Mouse (Mus musculus) heart, adult 2 months (tissue): Measurements from ENCODE around the gene Whamm. TPM values are rescaled to one million over a fixed set of nuclear protein-coding genes. Genes with fewer than 3 reads are reported as not detected.
A peak's percentile ranks its signal among the peaks of the same experiment; 100 is the strongest.

ENCODE experiments used
- DNase-seq, 2 experiments: peaks; one replicate each; pipeline ENCODE4 v3.0.0; 2021
- H3K27ac ChIP-seq: fragments of 200-600 bp; 2 replicates; pipeline ENCODE4 v1.8.1; 2022
- H3K27me3 ChIP-seq: fragments of 200-500 bp; 2 replicates; pipeline ENCODE4 v1.6.1; 2012; ENCODE audit warnings: mild to moderate bottlenecking, low read length, inconsistent platforms, mixed read lengths; ENCODE audit not compliant: control insufficient read depth, insufficient read depth
- H3K36me3 ChIP-seq: fragments of 200-500 bp; 2 replicates; pipeline ENCODE4 v1.6.1; 2012; ENCODE audit warnings: low read length, inconsistent platforms; ENCODE audit not compliant: control insufficient read depth, insufficient read depth
- H3K4me1 ChIP-seq: fragments of 200-500 bp; 2 replicates; pipeline ENCODE4 v1.6.1; 2011; ENCODE audit warnings: low read length; ENCODE audit not compliant: control insufficient read depth, insufficient read depth
- H3K4me3 ChIP-seq: fragments of 200-600 bp; 2 replicates; pipeline ENCODE4 v1.8.1; 2022
- H3K79me2 ChIP-seq: fragments of 200-500 bp; replicated peaks from 2 replicates; pipeline ENCODE4 v1.6.1; 2012; ENCODE audit warnings: mild to moderate bottlenecking, inconsistent platforms, low read length, moderate library complexity, mixed read lengths; ENCODE audit not compliant: control insufficient read depth, insufficient read depth
- H3K9ac ChIP-seq: fragments of 200-500 bp; 2 replicates; pipeline ENCODE4 v1.6.1; 2012; ENCODE audit warnings: low read depth, mild to moderate bottlenecking, control low read depth, inconsistent platforms, low read length, mixed read lengths
- CTCF ChIP-seq: fragments of 200-600 bp; IDR thresholded peaks from 2 replicates; pipeline ENCODE4 v1.8.1; 2022; ENCODE audit warnings: antibody characterized with exemption, mild to moderate bottlenecking, moderate library complexity
- EP300 ChIP-seq: fragments of 200-500 bp; IDR thresholded peaks from 2 replicates; pipeline ENCODE4 v1.6.1; 2011; ENCODE audit warnings: low read depth, low read length, control low read depth; ENCODE audit not compliant: insufficient read depth
- POLR2A ChIP-seq: fragments of 200-500 bp; IDR thresholded peaks from 2 replicates; pipeline ENCODE4 v1.6.1; 2011; ENCODE audit warnings: mild to moderate bottlenecking, low read depth, low read length, control low read depth; ENCODE audit not compliant: insufficient read depth
- WGBS: fragments of 180-500 bp; shearing (Covaris S2); methylation state at CpG from one replicate; pipeline ENCODE4 v1.1.7; 2018; 5-methylcytosine and 5-hydroxymethylcytosine counted together
- intact Hi-C: fragments of 180-260 bp; cut with DNase I; formaldehyde crosslinking; loops from one replicate; pipeline ENCODE4 v1.15.1; 2025
- polyA plus RNA-seq: library from polyadenylated mRNA; depleted of rRNA; stranded (reverse); fragments of >200 nt; gene quantifications from 2 replicates; pipeline ENCODE4 v1.2.3, GENCODE M21; 2012
- total RNA-seq, 2 experiments: library from RNA; stranded (reverse); gene quantifications; 2 replicates each; pipeline ENCODE4 v1.2.3; 2021

Gene Whamm
- total and polyA plus RNA-seq, 3 experiments: 7.2 to 9.2 (median 7.8) TPM

DNA sequence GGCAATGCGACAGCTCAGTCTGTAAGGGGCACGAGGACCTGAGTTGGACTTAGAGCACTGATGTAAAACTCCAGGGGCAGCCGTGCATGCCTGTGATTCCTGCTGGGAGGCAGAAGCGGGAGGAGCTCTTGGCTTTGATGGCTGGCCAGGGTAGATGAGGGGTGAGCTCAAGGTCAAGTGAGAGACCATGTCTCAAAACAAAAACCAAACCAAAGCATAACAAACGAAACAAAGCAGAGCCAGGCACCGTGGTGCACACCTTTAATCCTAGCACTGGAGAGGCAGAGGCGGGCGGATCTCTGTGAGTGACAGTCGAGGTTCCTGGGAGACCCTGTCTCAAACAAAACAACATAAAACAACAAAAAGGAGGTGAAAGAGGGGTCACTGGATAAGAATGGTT lies 44.0 kb downstream of the Whamm start:
- no peak for DNase-seq
- Histone ChIP-seq H3K27me3 (no peaks in the 10 kb centered on the region), H3K4me1 (no peaks in the 10 kb centered on the region), H3K36me3 (no peaks in the 10 kb centered on the region), H3K79me2 (no peaks in the 10 kb centered on the region), H3K27ac (no peak overlapping the region), H3K9ac (no peak overlapping the region), H3K4me3 (no peak overlapping the region)
- TF ChIP-seq CTCF (no peak), POLR2A (no peak), EP300 (no peak)
- WGBS: 78% methylated on average over 9 of the region's 9 CpGs
- intact Hi-C loops: no loop called here

DNA sequence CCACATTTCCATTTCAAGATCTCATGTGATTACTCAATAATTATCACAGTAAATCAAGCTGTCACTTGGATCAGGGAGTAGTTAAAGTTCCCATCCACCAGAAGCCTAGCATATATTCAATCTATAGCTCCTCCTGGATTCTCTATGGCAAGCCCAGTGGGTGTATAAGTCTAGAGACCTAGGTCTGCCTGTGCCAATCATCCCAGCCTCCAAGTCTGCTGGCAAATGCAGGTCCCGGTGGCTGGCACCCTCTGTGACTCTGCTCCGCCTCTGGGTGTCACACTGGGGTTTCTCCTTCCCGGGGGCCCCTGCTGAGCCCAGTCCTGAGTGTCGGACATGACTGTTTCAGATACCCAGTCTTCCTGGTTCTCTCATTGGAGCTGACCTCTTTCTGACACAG lies 51.7 kb downstream of the Whamm start:
- Histone ChIP-seq H3K27me3 (no peaks in the 10 kb centered on the region), H3K79me2 (no peaks in the 10 kb centered on the region), H3K4me3 (no peak overlapping the region), H3K27ac (no peak overlapping the region), H3K4me1 (no peaks in the 10 kb centered on the region), H3K9ac (no peak overlapping the region), H3K36me3 (no peaks in the 10 kb centered on the region)
- intact Hi-C loops: no loop called here
- no peak for DNase-seq
- TF ChIP-seq EP300 (no peak), CTCF (0 out of 2 replicates have a peak, but pooled peaks have one; percentile 11)
- 45% methylated on average over 4 of the region's 4 CpGs for WGBS

GRCm38 (mm10) chr7:81623767-81624166 lies 52.7 kb downstream of the Whamm start:
- H3K9ac ChIP-seq: no peak overlapping the region
- no peaks in the 10 kb centered on the region for H3K36me3 ChIP-seq
- H3K79me2 ChIP-seq: no peaks in the 10 kb centered on the region
- H3K27ac ChIP-seq: no peak overlapping the region
- TF ChIP-seq CTCF (no peak), EP300 (no peak), POLR2A (no peak)
- no peak for DNase-seq
- intact Hi-C loops: no loop called here
- H3K4me1 ChIP-seq: no peaks in the 10 kb centered on the region
- WGBS: 81% methylated on average over 6 of the region's 6 CpGs
- H3K4me3 ChIP-seq: no peak overlapping the region
- no peaks in the 10 kb centered on the region for H3K27me3 ChIP-seq

- H3K79me2 ChIP-seq: no peaks in the 10 kb centered on the region
- TF ChIP-seq CTCF: peak; percentile 72
- no peak for TF ChIP-seq POLR2A
- TF ChIP-seq EP300: no peak
- no peak overlapping the region for H3K27ac ChIP-seq
- H3K36me3 ChIP-seq: no peaks in the 10 kb centered on the region
- H3K4me3 ChIP-seq: no peak overlapping the region
- no peaks in the 10 kb centered on the region for H3K27me3 ChIP-seq
- 83% methylated on average over 2 of the region's 2 CpGs for WGBS
- intact Hi-C loops: no loop called here
- DNase-seq: no peak
- no peaks in the 10 kb centered on the region for H3K4me1 ChIP-seq
- H3K9ac ChIP-seq: no peak overlapping the region
These were observed 55.4 kb downstream of the Whamm start for GRCm38 (mm10) chr7:81626460-81626859.

DNA sequence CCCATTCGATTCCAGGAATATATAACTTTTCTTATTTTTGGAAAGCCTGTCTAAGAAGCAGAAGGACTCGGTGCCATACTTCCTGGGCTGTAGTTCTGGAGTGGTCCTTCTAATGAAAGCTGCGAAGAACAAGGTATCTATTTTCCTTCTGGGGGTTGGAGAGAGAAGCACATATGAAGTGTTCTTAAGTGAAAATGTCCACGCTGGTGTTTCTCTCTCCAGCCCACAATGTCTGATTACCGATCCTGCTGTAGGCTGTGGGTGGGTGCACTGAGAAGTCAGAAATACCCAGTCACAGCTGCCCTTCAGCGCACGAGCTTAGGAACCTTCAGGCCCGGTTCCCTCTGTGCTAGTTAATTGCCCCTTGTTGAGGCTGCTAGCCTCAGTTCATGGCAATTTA lies 60.2 kb downstream of the Whamm start:
- no peak overlapping the region for H3K9ac ChIP-seq
- no peak for DNase-seq
- no peaks in the 10 kb centered on the region for H3K4me1 ChIP-seq
- TF ChIP-seq CTCF (no peak), POLR2A (no peak), EP300 (no peak)
- H3K27me3 ChIP-seq: no peaks in the 10 kb centered on the region
- no peak overlapping the region for H3K27ac ChIP-seq
- 89% methylated on average over 8 of the region's 8 CpGs for WGBS
- intact Hi-C loops: no loop called here
- H3K36me3 ChIP-seq: no peaks in the 10 kb centered on the region
- H3K79me2 ChIP-seq: no peaks in the 10 kb centered on the region
- H3K4me3 ChIP-seq: no peak overlapping the region

DNA sequence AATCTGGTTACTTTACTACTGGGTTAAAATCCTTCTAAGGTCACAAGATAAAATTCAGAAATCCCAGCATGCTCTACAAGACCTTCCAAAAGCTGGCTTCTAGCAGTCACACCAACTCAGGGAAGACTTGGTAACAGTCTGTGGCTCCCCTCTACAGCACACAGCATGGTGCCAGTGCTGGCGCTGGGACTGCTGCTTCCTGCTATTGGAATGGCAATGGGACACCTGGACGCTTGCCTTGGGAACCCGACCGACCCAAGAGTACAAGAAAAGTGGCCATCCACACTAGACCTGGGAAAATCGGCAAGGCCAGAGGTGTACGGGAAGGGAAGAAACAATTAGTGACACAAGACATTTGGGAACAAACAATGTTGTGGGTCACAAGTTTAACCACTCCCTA lies 61.5 kb downstream of the Whamm start:
- no peak for TF ChIP-seq POLR2A
- no peak for TF ChIP-seq CTCF
- TF ChIP-seq EP300: no peak
- intact Hi-C loops: no loop called here
- Histone ChIP-seq H3K79me2 (no peaks in the 10 kb centered on the region), H3K36me3 (no peaks in the 10 kb centered on the region), H3K4me1 (no peaks in the 10 kb centered on the region), H3K27ac (no peak overlapping the region), H3K4me3 (no peak overlapping the region), H3K9ac (no peak overlapping the region), H3K27me3 (no peaks in the 10 kb centered on the region)
- 80% methylated on average over 6 of the region's 6 CpGs for WGBS
- DNase-seq: no peak
